Mouse (Mus musculus): ENCODE data around the gene Dnhd1. TPM values are rescaled to one million over a fixed set of nuclear protein-coding genes. Genes with fewer than 3 reads are reported as not detected.
A peak's percentile ranks its signal among the peaks of the same experiment; 100 is the strongest.

Dnhd1 gene
- polyA plus RNA-seq, 1 experiment from 2014 or later, result 1.0 TPM

DNA sequence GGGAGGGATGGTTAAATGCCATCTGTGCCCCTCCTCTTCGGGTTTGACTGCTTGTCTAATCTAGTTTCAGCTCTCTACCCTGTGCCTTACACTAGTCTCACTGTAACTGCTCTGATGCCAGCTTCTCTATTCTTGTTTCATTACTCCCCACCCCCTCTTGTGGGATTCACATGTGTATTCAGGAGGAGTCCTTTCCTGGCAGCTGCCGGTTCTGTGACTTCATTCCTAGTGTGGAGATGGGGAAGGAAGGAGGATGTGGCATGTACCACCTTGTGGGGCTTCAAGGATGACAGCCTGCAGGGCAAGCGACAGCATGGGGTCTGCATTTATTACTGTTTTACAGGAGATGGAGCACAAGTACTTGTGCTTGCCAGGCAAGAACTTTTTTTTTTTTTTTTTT is 8.7 kb upstream of the Dnhd1 start:
- Histone ChIP-seq H3K4me2 (peak overlapping the region; percentile 98; the same call in 1 of the 2 replicates), H3K27me3 (no peaks in the 10 kb centered on the region), H3K4me1 (peaks cover 22% of the 10 kb centered on the region), H3K36me3 (ENCODE audit: poor library complexity, severe bottlenecking) (peaks cover 23% of the 10 kb centered on the region), H3K9ac (0 out of 2 replicates have a peak overlapping the region, but pooled peaks have one; percentile 92), H3K27ac (no peak overlapping the region), H3K4me3 (no peak overlapping the region), H3K9me3 (replicated peaks) (no peaks in the 10 kb centered on the region)
- ATAC-seq, result no peak
- 82% methylated on average over 3 of the region's 3 CpGs for WGBS

DNA sequence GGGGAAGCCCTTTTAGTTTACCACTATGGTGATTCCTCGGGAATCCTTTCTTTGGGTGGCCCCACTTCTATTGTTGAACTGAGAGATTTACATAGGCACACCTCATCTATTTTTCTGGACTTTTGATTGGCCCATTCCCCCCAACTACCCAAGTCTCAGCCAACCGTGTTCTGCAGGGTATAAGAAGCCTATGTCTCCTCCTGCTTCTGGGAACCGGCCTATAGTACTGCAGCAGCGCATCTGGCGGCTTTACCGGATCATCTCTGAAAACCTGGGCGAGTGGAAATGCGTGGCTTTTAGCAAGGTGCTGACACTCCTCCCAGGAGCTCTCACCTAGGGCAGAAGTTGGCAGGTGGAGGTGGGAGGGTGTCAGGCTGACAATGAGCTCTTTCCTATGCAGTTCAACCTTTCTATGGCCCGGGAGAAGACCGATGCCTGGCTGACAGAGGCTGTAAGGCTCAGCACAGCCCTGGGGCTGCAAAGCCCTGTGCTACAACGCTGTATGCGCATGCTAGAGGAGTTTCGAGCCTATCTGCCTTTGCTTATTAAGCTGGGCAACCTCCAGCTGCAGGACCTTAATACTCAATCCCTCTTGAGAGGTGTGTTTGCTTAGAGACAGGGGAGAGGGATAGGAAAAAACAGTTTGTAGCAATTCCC is 35.0 kb downstream of the Dnhd1 start:
- Histone ChIP-seq H3K9ac (no peak overlapping the region), H3K4me2 (0 out of 2 replicates have a peak overlapping the region, but pooled peaks have one; percentile 11), H3K27me3 (no peaks in the 10 kb centered on the region), H3K4me3 (no peak overlapping the region), H3K4me1 (no peaks in the 10 kb centered on the region), H3K36me3 (ENCODE audit: poor library complexity, severe bottlenecking) (no peaks in the 10 kb centered on the region), H3K9me3 (replicated peaks) (no peaks in the 10 kb centered on the region), H3K27ac (no peak overlapping the region)
- no peak for ATAC-seq
- 16% methylated on average over 13 of the region's 13 CpGs for WGBS

DNA sequence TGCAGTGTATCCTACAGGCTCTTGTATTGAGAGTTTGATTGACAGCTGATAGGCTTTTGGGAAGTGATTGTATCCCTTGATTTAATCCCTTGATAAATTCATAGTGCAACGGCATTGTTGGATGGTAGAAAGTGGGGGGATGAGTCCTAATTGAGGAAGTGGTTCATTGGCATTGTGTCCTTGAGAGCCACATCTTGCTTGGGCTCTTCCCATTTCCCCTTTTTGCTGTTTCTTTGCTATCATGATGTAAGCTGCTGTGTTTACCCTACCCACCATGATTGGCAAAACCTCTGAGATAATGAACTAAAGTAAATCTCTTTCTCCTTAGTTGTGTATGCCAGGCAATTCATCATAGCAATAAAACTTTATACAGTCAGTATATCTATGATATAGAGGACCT is 40.2 kb downstream of the Dnhd1 start:
- no peak overlapping the region for H3K4me2 ChIP-seq
- H3K36me3 ChIP-seq (ENCODE audit: poor library complexity, severe bottlenecking), result no peaks in the 10 kb centered on the region
- no peak for ATAC-seq
- H3K9me3 ChIP-seq (replicated peaks), result no peaks in the 10 kb centered on the region
- no peak overlapping the region for H3K27ac ChIP-seq
- no peaks in the 10 kb centered on the region for H3K27me3 ChIP-seq
- no peaks in the 10 kb centered on the region for H3K4me1 ChIP-seq
- no peak overlapping the region for H3K9ac ChIP-seq
- no peak overlapping the region for H3K4me3 ChIP-seq
- WGBS, result 65% methylated on average over 1 of the region's 1 CpGs

DNA sequence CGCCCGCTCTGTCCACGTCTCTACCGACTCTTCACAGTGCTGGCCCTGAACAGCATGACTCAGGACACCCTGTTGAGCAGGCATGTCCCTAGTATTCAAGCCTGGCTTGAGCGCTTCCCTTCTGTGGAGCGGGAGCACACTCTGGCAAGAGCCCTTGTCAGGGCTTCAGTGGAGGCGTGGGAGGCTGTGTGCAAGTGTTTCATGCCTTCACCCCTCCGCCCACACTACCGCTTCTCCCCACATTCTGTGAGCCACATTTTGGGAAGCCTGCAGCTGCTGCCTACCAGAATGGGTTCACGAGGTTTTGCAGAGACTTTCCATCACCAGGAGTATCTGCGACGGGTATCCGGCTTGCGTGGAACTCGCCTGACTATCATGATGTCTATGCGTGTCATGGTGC is 52.6 kb downstream of the Dnhd1 start:
- Histone ChIP-seq H3K4me1 (no peaks in the 10 kb centered on the region), H3K9me3 (replicated peaks) (no peaks in the 10 kb centered on the region), H3K9ac (no peak overlapping the region), H3K27me3 (no peaks in the 10 kb centered on the region), H3K4me3 (no peak overlapping the region), H3K27ac (no peak overlapping the region), H3K4me2 (no peak overlapping the region), H3K36me3 (ENCODE audit: poor library complexity, severe bottlenecking) (no peaks in the 10 kb centered on the region)
- 86% methylated on average over 16 of the region's 16 CpGs for WGBS
- ATAC-seq, result no peak

DNA sequence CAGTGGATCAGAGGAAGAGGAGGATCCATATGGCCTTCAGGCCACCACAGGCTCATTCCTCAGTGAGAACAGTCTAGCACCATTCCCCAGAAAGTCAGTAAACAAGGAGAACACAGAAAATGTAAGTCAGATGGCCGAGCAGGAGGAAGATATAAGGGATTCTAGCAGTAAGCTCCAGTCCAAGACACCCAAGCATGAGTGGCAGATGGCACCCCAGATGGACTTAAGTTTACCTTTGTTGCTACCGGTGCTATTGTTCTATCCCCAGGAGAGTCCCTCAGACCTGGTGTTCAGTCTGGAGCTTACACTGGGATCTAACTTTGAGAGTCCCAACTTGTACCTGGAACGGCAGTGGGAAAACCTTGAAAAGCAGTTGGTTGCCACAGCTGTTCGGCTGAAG is 53.2 kb downstream of the Dnhd1 start:
- Histone ChIP-seq H3K4me1 (no peaks in the 10 kb centered on the region), H3K27me3 (no peaks in the 10 kb centered on the region), H3K36me3 (ENCODE audit: poor library complexity, severe bottlenecking) (no peaks in the 10 kb centered on the region), H3K4me2 (no peak overlapping the region), H3K4me3 (no peak overlapping the region), H3K9me3 (replicated peaks) (no peaks in the 10 kb centered on the region), H3K27ac (no peak overlapping the region), H3K9ac (no peak overlapping the region)
- WGBS, result 84% methylated on average over 4 of the region's 4 CpGs
- ATAC-seq, result no peak

DNA sequence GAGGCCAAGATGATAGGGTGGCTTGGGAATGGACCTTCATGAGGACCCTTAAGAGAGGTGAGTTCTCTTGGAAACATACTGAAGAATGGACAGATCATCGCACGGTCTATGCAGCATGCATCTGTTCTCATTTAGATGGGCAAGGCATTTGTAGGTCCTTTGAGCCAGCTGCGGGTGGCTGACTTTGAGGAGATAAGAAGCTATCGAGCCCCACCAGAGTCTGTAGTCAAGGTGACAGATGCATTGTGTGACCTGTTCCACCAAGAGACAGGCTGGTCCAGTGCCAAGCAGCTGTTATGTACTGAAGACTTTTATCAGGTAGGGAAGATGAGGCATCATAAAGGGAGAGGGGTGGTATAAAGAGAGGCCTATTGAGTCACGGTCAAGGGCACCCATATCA is 58.1 kb downstream of the Dnhd1 start:
- Histone ChIP-seq H3K27me3 (no peaks in the 10 kb centered on the region), H3K4me3 (no peak overlapping the region), H3K9me3 (replicated peaks) (no peaks in the 10 kb centered on the region), H3K4me1 (no peaks in the 10 kb centered on the region), H3K36me3 (ENCODE audit: poor library complexity, severe bottlenecking) (no peaks in the 10 kb centered on the region), H3K27ac (no peak overlapping the region), H3K9ac (no peak overlapping the region), H3K4me2 (no peak overlapping the region)
- ATAC-seq, result no peak
- 91% methylated on average over 5 of the region's 5 CpGs for WGBS

DNA sequence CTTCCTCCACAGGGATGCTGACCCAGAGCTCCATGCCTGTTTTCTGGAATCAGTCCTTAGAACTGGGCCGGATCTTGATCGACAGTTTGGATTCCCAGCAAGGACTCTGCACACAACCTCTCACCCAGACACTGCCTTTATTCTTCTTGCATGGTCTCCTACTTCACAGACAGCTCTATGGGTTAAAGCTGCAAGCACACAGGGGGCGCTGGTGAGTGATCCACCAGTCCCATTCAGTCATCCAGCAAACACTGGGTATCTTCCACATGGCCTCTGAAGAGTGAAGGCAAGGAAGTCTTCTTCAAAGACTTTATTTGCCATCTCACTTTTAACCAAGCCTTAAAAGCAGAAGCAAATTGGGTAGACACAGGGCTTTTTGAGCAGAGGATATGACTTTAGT is 64.7 kb downstream of the Dnhd1 start:
- no peaks in the 10 kb centered on the region for H3K9me3 ChIP-seq (replicated peaks)
- no peaks in the 10 kb centered on the region for H3K4me1 ChIP-seq
- H3K27ac ChIP-seq, result no peak overlapping the region
- no peak for ATAC-seq
- no peak overlapping the region for H3K4me3 ChIP-seq
- 65% methylated on average over 3 of the region's 3 CpGs for WGBS
- no peaks in the 10 kb centered on the region for H3K36me3 ChIP-seq (ENCODE audit: poor library complexity, severe bottlenecking)
- H3K4me2 ChIP-seq, result no peak overlapping the region
- no peaks in the 10 kb centered on the region for H3K27me3 ChIP-seq
- H3K9ac ChIP-seq, result no peak overlapping the region

DNA sequence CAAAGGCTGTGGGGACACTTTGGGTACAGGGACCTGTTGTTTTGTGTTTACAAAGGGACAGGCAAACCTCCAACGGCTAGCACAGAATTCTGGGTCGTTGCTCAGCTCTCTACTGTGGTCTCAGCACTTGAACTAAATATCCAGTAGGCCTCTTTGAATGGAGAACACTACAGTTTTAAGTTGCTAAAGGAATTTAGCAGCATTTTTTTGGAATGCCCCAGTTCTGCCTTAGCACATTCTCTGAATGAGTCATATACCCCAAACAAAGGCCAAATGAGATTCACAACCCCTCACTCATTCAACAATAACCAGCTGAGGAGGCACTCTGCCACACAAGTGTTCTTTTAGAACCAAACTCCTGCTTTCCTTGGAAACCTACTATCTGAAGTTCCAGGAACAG is 71.3 kb downstream of the Dnhd1 start:
- no peak for ATAC-seq
- H3K27ac ChIP-seq, result no peak overlapping the region
- no peaks in the 10 kb centered on the region for H3K4me1 ChIP-seq
- H3K4me2 ChIP-seq, result no peak overlapping the region
- H3K27me3 ChIP-seq, result no peaks in the 10 kb centered on the region
- no peak overlapping the region for H3K4me3 ChIP-seq
- no peaks in the 10 kb centered on the region for H3K9me3 ChIP-seq (replicated peaks)
- WGBS, result 80% methylated on average over 2 of the region's 2 CpGs
- H3K9ac ChIP-seq, result no peak overlapping the region
- no peaks in the 10 kb centered on the region for H3K36me3 ChIP-seq (ENCODE audit: poor library complexity, severe bottlenecking)

DNA sequence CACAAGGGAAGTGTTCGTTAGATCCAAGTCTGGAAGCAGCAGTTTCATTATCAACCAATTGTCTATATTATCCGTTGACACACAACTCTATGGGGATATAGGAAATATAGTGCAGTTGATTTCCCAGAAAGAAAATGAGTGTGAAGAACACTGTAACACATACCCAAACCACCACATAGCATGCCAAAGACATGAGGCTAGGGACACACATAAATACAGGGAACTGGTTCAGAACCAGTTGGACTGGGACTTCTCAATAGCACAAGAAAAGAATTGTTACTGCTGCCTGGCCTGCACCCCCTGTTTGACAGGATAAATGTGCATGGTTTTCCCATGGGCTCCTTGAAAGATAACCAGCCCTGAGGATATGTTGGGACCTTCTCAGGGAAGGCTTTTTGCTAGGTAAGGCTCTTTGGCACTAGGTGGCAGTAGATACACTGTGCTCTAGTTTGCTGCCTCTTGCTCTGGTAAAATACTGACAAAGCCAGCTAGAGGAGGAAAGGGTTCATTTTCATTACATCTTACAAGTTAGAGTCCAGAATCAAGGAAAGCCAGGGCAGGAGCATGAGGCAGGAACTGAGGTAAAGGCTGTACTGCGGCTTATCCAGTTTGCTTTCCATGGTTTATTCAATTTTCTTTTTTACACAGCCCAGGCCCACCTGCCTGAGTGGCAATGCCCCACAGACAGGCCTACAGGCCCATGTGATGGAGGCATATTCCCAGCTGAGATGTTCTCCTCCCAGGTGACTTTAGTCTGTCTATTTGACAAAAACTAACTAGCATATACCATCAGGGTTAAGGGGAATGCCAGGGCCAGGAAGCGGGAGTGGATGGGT is 75.7 kb downstream of the Dnhd1 start:
- Histone ChIP-seq H3K9ac (no peak overlapping the region), H3K4me1 (peaks cover 17% of the 10 kb centered on the region; the same call in 1 of the 2 replicates), H3K4me2 (no peak overlapping the region), H3K36me3 (ENCODE audit: poor library complexity, severe bottlenecking) (peaks cover 19% of the 10 kb centered on the region), H3K27ac (no peak overlapping the region; the same call in 1 of the 2 replicates), H3K4me3 (no peak overlapping the region), H3K27me3 (no peaks in the 10 kb centered on the region), H3K9me3 (replicated peaks) (no peaks in the 10 kb centered on the region)
- peak; percentile 84 for ATAC-seq
- 78% methylated on average over 4 of the region's 4 CpGs for WGBS

DNA sequence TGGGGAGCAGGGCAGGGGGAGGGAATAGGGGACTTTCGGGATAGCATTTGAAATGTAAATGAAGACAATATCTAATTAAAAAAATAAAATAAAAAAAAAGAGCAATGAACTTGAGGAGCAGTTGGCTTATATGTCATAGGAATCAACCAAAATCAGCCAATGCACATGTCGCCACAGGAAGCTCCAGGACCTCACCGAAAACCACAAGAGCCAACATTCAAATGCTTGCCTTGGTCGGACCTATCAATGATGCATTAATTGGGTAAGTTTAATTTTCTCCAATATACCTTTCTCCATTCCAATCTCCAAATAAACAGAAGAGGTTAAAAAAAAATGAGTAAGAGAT is 76.3 kb downstream of the Dnhd1 start:
- no peaks in the 10 kb centered on the region for H3K9me3 ChIP-seq (replicated peaks)
- H3K36me3 ChIP-seq (ENCODE audit: poor library complexity, severe bottlenecking), result peaks cover 24% of the 10 kb centered on the region
- no peak overlapping the region for H3K27ac ChIP-seq
- H3K27me3 ChIP-seq, result no peaks in the 10 kb centered on the region
- H3K4me2 ChIP-seq, result no peak overlapping the region
- no peak overlapping the region for H3K9ac ChIP-seq
- peaks cover 17% of the 10 kb centered on the region; the same call in 1 of the 2 replicates for H3K4me1 ChIP-seq
- ATAC-seq, result no peak
- whole genome bisulfite sequencing, result 91% methylated on average over 4 of the region's 4 CpGs
- H3K4me3 ChIP-seq, result no peak overlapping the region

DNA sequence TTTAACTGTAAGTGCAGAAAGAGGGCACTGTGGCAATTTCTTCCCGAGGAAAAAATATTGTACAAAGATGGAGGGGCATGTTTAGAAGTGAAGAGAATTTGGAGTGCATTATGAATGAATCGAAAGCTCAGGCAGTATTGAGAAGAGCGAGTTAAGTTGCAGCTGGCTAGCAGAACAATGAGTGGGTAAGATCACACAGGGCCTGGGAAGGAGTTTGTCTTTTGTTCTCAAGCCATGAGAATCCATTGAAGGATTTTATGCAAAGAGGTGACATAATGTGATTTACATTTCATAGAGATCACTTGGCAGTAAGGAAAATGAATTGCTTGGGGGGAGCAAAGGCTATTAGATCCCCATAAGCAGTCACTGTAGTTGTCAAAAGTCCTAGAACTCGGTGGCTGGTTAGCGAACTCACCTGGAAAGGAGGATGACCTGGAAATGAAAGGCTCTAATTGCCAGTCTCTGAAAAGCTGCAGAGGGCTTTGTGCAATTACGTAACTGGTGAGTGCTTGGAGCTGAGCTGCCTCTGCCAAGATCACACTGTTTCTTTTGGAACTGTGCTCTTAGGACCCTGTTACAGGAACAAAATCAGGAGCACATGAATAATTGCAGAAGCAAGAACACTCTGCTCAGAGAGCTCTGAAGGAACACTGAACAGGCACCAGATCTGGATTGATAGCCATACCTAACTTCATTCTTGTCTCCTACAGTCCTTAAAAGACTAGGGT is 78.2 kb downstream of the Dnhd1 start:
- Histone ChIP-seq H3K4me3 (no peak overlapping the region), H3K36me3 (ENCODE audit: poor library complexity, severe bottlenecking) (peaks cover 44% of the 10 kb centered on the region), H3K27me3 (no peaks in the 10 kb centered on the region), H3K27ac (peak overlapping the region; percentile 73), H3K4me1 (peaks cover 17% of the 10 kb centered on the region; the same call in 1 of the 2 replicates), H3K9me3 (replicated peaks) (no peaks in the 10 kb centered on the region), H3K4me2 (no peak overlapping the region), H3K9ac (peak overlapping the region; percentile 22)
- 28% methylated on average over 6 of the region's 6 CpGs for WGBS
- peak; percentile 70 for ATAC-seq

DNA sequence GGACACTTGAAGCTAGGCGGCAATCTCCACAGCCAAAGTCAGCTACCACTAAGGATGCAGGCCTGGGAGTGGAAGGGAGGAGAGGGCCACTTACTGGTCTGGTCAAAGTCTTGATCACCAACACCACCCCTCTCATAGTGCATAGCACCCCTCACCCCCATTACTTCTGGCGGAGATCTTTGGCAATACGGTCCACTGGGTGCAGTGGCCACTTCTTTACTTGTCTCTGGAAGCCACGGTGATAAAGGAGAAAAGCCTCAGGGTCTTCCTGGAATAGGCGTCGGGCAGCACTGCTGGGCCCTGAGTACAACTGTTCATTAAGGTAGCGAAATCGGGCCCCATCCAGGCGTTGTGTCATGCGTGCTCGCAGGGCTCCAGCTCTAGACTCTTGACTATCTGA is 83.2 kb downstream of the Dnhd1 start:
- Histone ChIP-seq H3K36me3 (ENCODE audit: poor library complexity, severe bottlenecking) (peaks cover 54% of the 10 kb centered on the region), H3K27me3 (no peaks in the 10 kb centered on the region), H3K4me3 (no peak overlapping the region), H3K9me3 (replicated peaks) (no peaks in the 10 kb centered on the region), H3K4me2 (no peak overlapping the region), H3K4me1 (peaks cover 36% of the 10 kb centered on the region), H3K27ac (no peak overlapping the region), H3K9ac (no peak overlapping the region)
- no peak for ATAC-seq
- 94% methylated on average over 11 of the region's 11 CpGs for WGBS
